In genomic region chr17:49182485-49182884, GRCm38 (mm10) we compare ENCODE assay signal across 8 mouse cellular contexts.
A peak's percentile ranks its signal among the peaks of the same experiment; 100 is the strongest.
DNase-seq lines count a peak whose midpoint lies in the region; ATAC-seq lines count a peak whose summit lies in the region.

No protein-coding gene starts in this region.

- H3K4me1 ChIP-seq in forebrain, embryonic 10.5 days = 0 out of 2 replicates have a peak, but pooled peaks cover 3% of the 10 kb centered on the region
- peaks cover 19% of the 10 kb centered on the region for H3K4me1 ChIP-seq in forebrain, embryonic 12.5 days

- 13% methylated on average over 4 of the region's 4 CpGs for WGBS in forebrain, embryonic 10.5 days
- 10% methylated on average over 4 of the region's 4 CpGs for WGBS in forebrain, embryonic 12.5 days

- H3K4me3 ChIP-seq in forebrain, embryonic 10.5 days = no peak overlapping the region
- no peak overlapping the region for H3K4me3 ChIP-seq in forebrain, embryonic 12.5 days (replicated peaks)

- no peak overlapping the region for H3K27ac ChIP-seq in forebrain, embryonic 10.5 days
- H3K27ac ChIP-seq in forebrain, embryonic 12.5 days = no peak overlapping the region

- peak; percentile 47 for DNase-seq in forebrain, embryonic 10.5 days (ENCODE audit: extremely low spot score, low spot score)
- peak; percentile 37 for DNase-seq in ovary, postnatal 14 days (ENCODE audit: low spot score)
- DNase-seq in ovary, adult 18-20 months (ENCODE audit: low spot score) = no peak
- peak; percentile 49 for DNase-seq in kidney, adult 18-20 months

- no peak overlapping the region for H3K9ac ChIP-seq in forebrain, embryonic 12.5 days

- no peaks in the 10 kb centered on the region for H3K36me3 ChIP-seq in forebrain, embryonic 10.5 days (replicated peaks)
- H3K36me3 ChIP-seq in forebrain, embryonic 12.5 days (replicated peaks) = no peaks in the 10 kb centered on the region

- peaks cover 21% of the 10 kb centered on the region for H3K27me3 ChIP-seq in forebrain, embryonic 10.5 days (ENCODE audit: poor library complexity, severe bottlenecking)
- 0 out of 2 replicates have a peak, but pooled peaks cover 3% of the 10 kb centered on the region for H3K27me3 ChIP-seq in forebrain, embryonic 12.5 days

- no peak overlapping the region for H3K4me2 ChIP-seq in forebrain, embryonic 12.5 days

- no peak; the same call in 1 of the 2 replicates for ATAC-seq in forebrain, embryonic 12.5 days (ENCODE audit: low FRiP score)
- ATAC-seq in common myeloid progenitor, adult 5-6 weeks (replicated peaks; ENCODE audit: low read depth, poor library complexity, severe bottlenecking) = peak; percentile 72
- ATAC-seq in megakaryocyte progenitor cell, adult 5-6 weeks (replicated peaks; ENCODE audit: poor library complexity) = peak; percentile 70
- ATAC-seq in erythroblast, adult 5-6 weeks (replicated peaks; ENCODE audit: low FRiP score, poor library complexity, severe bottlenecking) = no peak

- H3K9me3 ChIP-seq in forebrain, embryonic 10.5 days = no peaks in the 10 kb centered on the region
- H3K9me3 ChIP-seq in forebrain, embryonic 12.5 days = no peaks in the 10 kb centered on the region

Comparison
In these comparisons a context has a peak if more than half of its experiments do, and no peak if none do; other contexts are left out.
1. ATAC-seq: peak in common myeloid progenitor, adult 5-6 weeks (single experiment) and megakaryocyte progenitor cell, adult 5-6 weeks (single experiment); none in forebrain, embryonic 12.5 days (single experiment) and erythroblast, adult 5-6 weeks (single experiment).